Mouse (Mus musculus) heart, embryonic 10.5 days (tissue): ENCODE measurements around the gene Fasl. TPM values are rescaled to one million over a fixed set of nuclear protein-coding genes. Genes with fewer than 3 reads are reported as not detected.

ENCODE experiments used
- DNase-seq: peaks from one replicate; pipeline ENCODE4 v3.0.0-alpha.2; 2017; ENCODE audit warnings: low spot score
- H3K27ac ChIP-seq: fragments of 300-500 bp; sonication (generic); 2 replicates; pipeline ENCODE4 v1.5.1; 2016; ENCODE audit warnings: mild to moderate bottlenecking
- H3K27me3 ChIP-seq: fragments of 300-500 bp; sonication (generic); 2 replicates; pipeline ENCODE4 v1.6.1; 2016; ENCODE audit warnings: mild to moderate bottlenecking; ENCODE audit not compliant: poor library complexity, insufficient read depth, severe bottlenecking
- H3K36me3 ChIP-seq: fragments of 300-500 bp; sonication (generic); 2 replicates; pipeline ENCODE4 v1.6.1; 2016; ENCODE audit warnings: mild to moderate bottlenecking, moderate library complexity
- H3K4me1 ChIP-seq: fragments of 300-500 bp; sonication (generic); 2 replicates; pipeline ENCODE4 v1.6.1; 2016; ENCODE audit warnings: mild to moderate bottlenecking
- H3K4me3 ChIP-seq: fragments of 300-500 bp; sonication (generic); 2 replicates; pipeline ENCODE4 v1.5.1; 2016; ENCODE audit warnings: mild to moderate bottlenecking, moderate library complexity
- H3K9me3 ChIP-seq: fragments of 300-500 bp; sonication (generic); 2 replicates; pipeline ENCODE4 v1.6.1; 2016; ENCODE audit warnings: mild to moderate bottlenecking, moderate library complexity
- WGBS: fragments of 180-500 bp; shearing (Covaris S2); methylation state at CpG from one replicate; pipeline ENCODE4 v1.1.7; 2016; 5-methylcytosine and 5-hydroxymethylcytosine counted together
- polyA plus RNA-seq: library from polyadenylated mRNA; unstranded; fragments of >200 nt; fragmentation: Nextera tagmentation; extraction: Ambion mirVana; gene quantifications from 2 replicates; pipeline ENCODE4 v1.2.1, GENCODE M21; 2016

Gene Fasl
- polyA plus RNA-seq = not detected in 2 replicates

DNA sequence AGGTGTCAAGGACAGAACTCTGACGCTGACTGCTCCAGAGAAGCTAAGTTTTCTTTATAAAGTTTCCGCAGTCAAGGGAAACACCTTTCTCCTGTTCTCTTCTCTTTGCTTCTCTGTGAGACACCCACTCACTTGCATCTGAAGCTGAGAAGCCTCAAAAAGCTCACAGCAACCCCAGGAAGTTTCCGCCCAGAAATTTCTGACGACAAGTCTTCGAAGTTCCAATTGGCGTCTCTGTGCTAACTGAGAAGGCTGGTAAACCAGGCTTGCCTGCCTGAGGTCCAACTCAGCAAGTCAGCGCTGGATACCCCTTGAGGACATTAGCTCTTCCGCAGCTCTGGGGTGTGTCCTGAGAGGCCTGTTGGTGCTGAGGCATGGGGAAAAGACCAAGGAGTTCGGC, at the start of gene Fasl:
Fasl (minus strand) TSS at position 157 of the 400 bp plus-strand sequence.
- no peaks in the 10 kb centered on the region for H3K27me3 ChIP-seq
- no peaks in the 10 kb centered on the region for H3K36me3 ChIP-seq
- no peak within 1 kb of the TSS; the same call in 1 of the 2 replicates for H3K27ac ChIP-seq
- WGBS = 69% methylated on average over 9 of the region's 9 CpGs
- no peak for DNase-seq
- no peak within 1 kb of the TSS for H3K4me3 ChIP-seq
- peaks cover 7% of the 10 kb centered on the region; the same call in 1 of the 2 replicates for H3K4me1 ChIP-seq
- H3K9me3 ChIP-seq = no peaks in the 10 kb centered on the region

GRCm38 (mm10) chr1:161826677-161827076, 38.4 kb upstream of the Fasl start:
- WGBS = 97% methylated on average over 2 of the region's 2 CpGs
- Histone ChIP-seq H3K27me3 (no peaks in the 10 kb centered on the region), H3K4me3 (no peak overlapping the region), H3K36me3 (peaks cover 28% of the 10 kb centered on the region), H3K9me3 (no peaks in the 10 kb centered on the region), H3K27ac (no peak overlapping the region), H3K4me1 (no peaks in the 10 kb centered on the region)
- no peak for DNase-seq

DNA sequence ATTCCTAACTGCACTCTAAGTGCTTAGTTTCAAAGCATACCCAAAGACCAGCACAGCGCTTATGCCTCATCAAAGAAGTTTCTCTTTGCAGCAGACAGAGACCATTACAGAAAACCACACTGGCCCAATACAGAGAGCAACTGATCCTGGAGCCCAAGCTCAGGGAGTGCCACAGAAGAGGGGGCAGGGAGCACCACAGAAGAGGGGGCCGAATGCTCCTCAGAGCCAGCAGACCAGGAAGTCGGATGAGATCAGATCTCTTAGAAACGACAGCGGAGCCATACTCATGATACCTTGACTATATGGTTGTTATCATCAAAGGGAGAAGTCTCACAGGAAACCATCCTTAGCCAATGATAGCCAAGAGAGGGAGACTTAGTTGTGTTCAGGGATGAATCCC, 21.1 kb upstream of the Fasl start:
- Histone ChIP-seq H3K27ac (no peak overlapping the region), H3K4me1 (no peaks in the 10 kb centered on the region), H3K4me3 (no peak overlapping the region), H3K9me3 (no peaks in the 10 kb centered on the region), H3K27me3 (no peaks in the 10 kb centered on the region), H3K36me3 (no peaks in the 10 kb centered on the region)
- no peak for DNase-seq
- WGBS = 72% methylated on average over 5 of the region's 5 CpGs

GRCm38 (mm10) chr1:161808980-161809379, 20.7 kb upstream of the Fasl start:
- Histone ChIP-seq H3K9me3 (no peaks in the 10 kb centered on the region), H3K27ac (no peak overlapping the region), H3K4me1 (no peaks in the 10 kb centered on the region), H3K4me3 (no peak overlapping the region), H3K36me3 (no peaks in the 10 kb centered on the region), H3K27me3 (no peaks in the 10 kb centered on the region)
- no peak for DNase-seq
- WGBS = 66% methylated on average over 6 of the region's 6 CpGs

- Histone ChIP-seq H3K4me1 (no peaks in the 10 kb centered on the region), H3K27ac (no peak overlapping the region), H3K9me3 (no peaks in the 10 kb centered on the region), H3K27me3 (no peaks in the 10 kb centered on the region), H3K4me3 (no peak overlapping the region), H3K36me3 (no peaks in the 10 kb centered on the region)
- WGBS = 81% methylated on average over 8 of the region's 8 CpGs
- DNase-seq = no peak
Measured at GRCm38 (mm10) chr1:161804541-161804971, 16.3 kb upstream of the Fasl start.

GRCm38 (mm10) chr1:161801321-161801720, 13.0 kb upstream of the Fasl start:
- Histone ChIP-seq H3K4me1 (no peaks in the 10 kb centered on the region), H3K4me3 (no peak overlapping the region), H3K36me3 (no peaks in the 10 kb centered on the region), H3K9me3 (no peaks in the 10 kb centered on the region), H3K27ac (no peak overlapping the region), H3K27me3 (no peaks in the 10 kb centered on the region)
- 69% methylated on average over 2 of the region's 2 CpGs for WGBS
- no peak for DNase-seq

DNA sequence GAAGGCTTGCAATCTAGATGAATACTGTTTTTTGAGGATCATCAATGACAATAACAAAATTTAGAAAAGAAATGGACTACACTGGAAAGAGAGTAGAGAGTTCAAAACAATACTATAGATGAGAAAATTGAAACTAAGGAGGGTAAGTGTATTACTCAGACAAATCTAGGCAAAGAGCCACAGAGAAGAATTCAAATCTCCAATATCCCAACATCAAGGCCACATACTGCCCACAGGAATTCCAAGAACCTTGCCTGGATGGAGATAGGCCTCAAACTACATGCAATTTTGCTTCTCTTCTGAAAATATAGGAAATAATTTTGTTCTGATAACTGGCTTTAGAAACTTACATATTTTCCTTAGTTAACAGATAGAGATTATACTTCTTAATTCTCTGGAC, 12.0 kb upstream of the Fasl start:
- Histone ChIP-seq H3K36me3 (no peaks in the 10 kb centered on the region), H3K9me3 (no peaks in the 10 kb centered on the region), H3K4me1 (no peaks in the 10 kb centered on the region), H3K4me3 (no peak overlapping the region), H3K27me3 (no peaks in the 10 kb centered on the region), H3K27ac (no peak overlapping the region)
- no peak for DNase-seq

- Histone ChIP-seq H3K9me3 (no peaks in the 10 kb centered on the region), H3K36me3 (no peaks in the 10 kb centered on the region), H3K4me3 (no peak overlapping the region), H3K27ac (no peak overlapping the region), H3K4me1 (no peaks in the 10 kb centered on the region), H3K27me3 (no peaks in the 10 kb centered on the region)
- DNase-seq = no peak
Measured at GRCm38 (mm10) chr1:161799791-161800190, 11.5 kb upstream of the Fasl start.

- no peak overlapping the region for H3K27ac ChIP-seq
- DNase-seq = no peak
- H3K4me1 ChIP-seq = no peaks in the 10 kb centered on the region
- H3K9me3 ChIP-seq = no peaks in the 10 kb centered on the region
- no peaks in the 10 kb centered on the region for H3K27me3 ChIP-seq
- no peaks in the 10 kb centered on the region for H3K36me3 ChIP-seq
- H3K4me3 ChIP-seq = no peak overlapping the region
- 82% methylated on average over 3 of the region's 3 CpGs for WGBS
Measured at GRCm38 (mm10) chr1:161798866-161799265, 10.6 kb upstream of the Fasl start.

DNA sequence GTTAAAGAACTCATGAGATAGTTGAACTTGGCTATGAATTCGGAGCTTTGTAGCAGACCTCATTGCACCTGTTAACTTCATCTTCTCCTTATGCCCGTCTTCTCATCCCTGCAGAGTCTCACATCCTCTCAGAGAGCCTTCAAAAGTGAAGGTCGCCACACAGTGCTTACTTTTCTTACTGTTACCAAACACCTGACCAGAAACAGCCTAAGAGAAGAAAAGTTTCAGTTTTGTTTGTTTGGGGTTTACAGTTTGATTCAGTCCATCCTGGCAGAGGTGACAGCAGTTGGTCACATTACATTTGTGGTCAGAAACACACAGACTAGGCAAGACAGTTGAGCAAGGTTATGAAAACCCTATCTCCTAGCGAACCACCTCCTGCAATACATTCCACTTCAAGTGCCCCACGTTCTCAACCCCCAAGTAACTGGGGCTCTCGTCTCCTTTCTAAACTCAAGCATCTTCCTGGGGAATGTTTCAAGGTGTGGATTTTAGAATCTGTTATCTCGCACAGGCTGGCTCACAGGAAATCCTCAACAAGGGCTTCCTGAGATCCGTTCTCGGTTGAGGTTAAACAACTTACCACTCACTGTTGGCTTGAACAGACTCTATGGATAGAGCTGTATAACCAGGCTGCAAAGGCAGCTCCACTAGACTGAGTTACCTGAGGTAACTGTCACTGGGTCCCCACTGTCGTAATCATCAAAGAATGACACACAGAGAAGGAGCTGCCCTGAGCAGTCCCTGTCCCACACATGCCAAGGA, 6.3 kb upstream of the Fasl start:
- H3K9me3 ChIP-seq = no peaks in the 10 kb centered on the region
- no peak overlapping the region for H3K4me3 ChIP-seq
- H3K36me3 ChIP-seq = no peaks in the 10 kb centered on the region
- no peaks in the 10 kb centered on the region for H3K27me3 ChIP-seq
- no peak overlapping the region for H3K27ac ChIP-seq
- H3K4me1 ChIP-seq = no peaks in the 10 kb centered on the region; the same call in 1 of the 2 replicates
- WGBS = 70% methylated on average over 10 of the region's 10 CpGs
- DNase-seq = no peak

DNA sequence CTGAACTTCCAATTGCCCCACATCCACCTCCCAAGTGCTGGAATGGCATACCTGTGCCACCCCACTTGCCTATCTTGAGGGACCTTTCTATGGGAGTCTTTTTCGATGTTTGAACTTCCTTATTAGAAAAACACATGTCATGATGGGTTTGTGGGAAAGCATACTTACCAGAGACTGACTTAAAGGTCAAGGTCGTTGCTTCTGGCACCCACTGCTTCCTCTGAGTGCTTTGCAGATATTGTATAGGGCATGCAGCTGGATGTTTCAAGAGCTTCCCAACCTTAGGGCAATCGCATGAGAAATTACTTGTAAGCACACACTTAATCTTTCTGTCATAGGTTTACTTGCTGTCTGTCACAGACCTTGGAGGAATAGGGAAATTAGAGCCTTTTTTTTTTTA, 5.0 kb upstream of the Fasl start:
- Histone ChIP-seq H3K27ac (no peak overlapping the region), H3K27me3 (no peaks in the 10 kb centered on the region), H3K36me3 (no peaks in the 10 kb centered on the region), H3K4me1 (peaks cover 7% of the 10 kb centered on the region; the same call in 1 of the 2 replicates), H3K4me3 (no peak overlapping the region), H3K9me3 (no peaks in the 10 kb centered on the region)
- 73% methylated on average over 3 of the region's 3 CpGs for WGBS
- DNase-seq = no peak

DNA sequence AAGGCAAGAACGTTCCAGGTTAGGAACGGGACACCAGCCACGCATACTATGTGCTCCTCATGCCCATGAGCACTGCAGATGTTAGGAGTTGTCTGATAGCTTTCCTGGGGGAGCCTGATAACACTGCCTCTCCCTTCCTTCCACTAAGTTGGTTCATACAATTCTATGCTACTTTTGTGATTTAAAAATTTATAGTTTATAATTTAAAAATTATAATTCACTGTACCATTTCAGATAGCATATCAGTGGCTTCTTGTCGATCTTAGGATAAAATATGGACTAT, 4.3 kb upstream of the Fasl start:
- Histone ChIP-seq H3K4me1 (peaks cover 7% of the 10 kb centered on the region; the same call in 1 of the 2 replicates), H3K27me3 (no peaks in the 10 kb centered on the region), H3K4me3 (no peak overlapping the region), H3K9me3 (no peaks in the 10 kb centered on the region), H3K36me3 (no peaks in the 10 kb centered on the region), H3K27ac (no peak overlapping the region)
- DNase-seq = no peak
- 91% methylated on average over 4 of the region's 4 CpGs for WGBS

DNA sequence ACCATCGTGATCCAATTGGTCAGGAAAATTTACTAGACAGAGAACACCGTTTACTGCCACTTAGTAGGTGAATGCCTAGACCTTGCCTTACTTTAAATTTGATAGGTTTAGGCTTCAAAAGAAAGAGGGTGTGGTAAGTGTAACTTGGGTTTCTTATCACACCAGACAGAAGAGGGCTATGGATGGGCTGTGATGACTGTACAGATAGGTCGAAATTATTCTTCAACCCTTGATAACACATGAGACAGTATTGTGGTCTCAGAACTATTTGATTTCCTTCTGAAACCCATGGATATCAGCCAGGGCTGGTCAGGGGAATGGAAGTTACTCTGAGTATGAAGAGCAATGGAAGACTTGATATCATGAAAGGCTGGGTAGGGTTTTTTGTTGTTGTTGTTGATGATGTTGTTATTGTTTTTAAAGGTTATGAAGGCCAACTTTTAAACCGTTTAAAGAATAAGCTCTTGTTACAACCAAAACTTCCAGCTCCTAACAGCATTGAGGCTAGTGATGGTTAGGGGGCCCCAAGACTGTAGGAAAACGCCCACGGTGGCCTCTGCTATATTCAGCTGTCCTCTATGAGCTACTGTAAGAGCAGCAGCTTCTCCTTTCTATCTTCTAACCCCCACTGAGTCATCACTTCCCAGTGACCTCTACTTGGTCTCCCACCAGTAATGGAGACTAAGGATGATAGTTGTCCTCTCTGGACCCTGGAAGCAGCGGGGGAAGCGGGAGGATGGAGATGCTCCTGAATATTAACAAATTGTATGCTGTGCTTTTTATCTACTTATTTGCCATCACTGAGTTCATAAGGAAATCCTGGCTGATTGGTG, 3.8 kb upstream of the Fasl start:
- Histone ChIP-seq H3K9me3 (no peaks in the 10 kb centered on the region), H3K27ac (no peak overlapping the region), H3K36me3 (no peaks in the 10 kb centered on the region), H3K4me1 (peaks cover 7% of the 10 kb centered on the region; the same call in 1 of the 2 replicates), H3K4me3 (no peak overlapping the region), H3K27me3 (no peaks in the 10 kb centered on the region)
- no peak for DNase-seq
- WGBS = 83% methylated on average over 8 of the region's 8 CpGs
